Mouse (Mus musculus) hindbrain, embryonic 10.5 days (tissue): ENCODE data around the gene Nr2c1. TPM values are rescaled to one million over a fixed set of nuclear protein-coding genes. Genes with fewer than 3 reads are reported as not detected.

ENCODE experiments used
- DNase-seq: peaks from one replicate; pipeline ENCODE4 v3.0.0-alpha.2; 2017; ENCODE audit warnings: low spot score
- H3K27ac ChIP-seq: fragments of 300-500 bp; sonication (generic); 2 replicates; pipeline ENCODE4 v1.5.1; 2016; ENCODE audit warnings: mild to moderate bottlenecking, moderate library complexity
- H3K27me3 ChIP-seq: fragments of 300-500 bp; sonication (generic); 2 replicates; pipeline ENCODE4 v1.6.1; 2016; ENCODE audit warnings: mild to moderate bottlenecking; ENCODE audit not compliant: poor library complexity, insufficient read depth, severe bottlenecking
- H3K36me3 ChIP-seq: fragments of 300-500 bp; sonication (generic); 2 replicates; pipeline ENCODE4 v1.6.1; 2016; ENCODE audit warnings: mild to moderate bottlenecking, moderate library complexity
- H3K4me1 ChIP-seq: fragments of 300-500 bp; sonication (generic); replicated peaks from 2 replicates; pipeline ENCODE4 v1.6.1; 2016; ENCODE audit warnings: mild to moderate bottlenecking
- H3K4me3 ChIP-seq: fragments of 300-500 bp; sonication (generic); 2 replicates; pipeline ENCODE4 v1.5.1; 2016; ENCODE audit warnings: mild to moderate bottlenecking, moderate library complexity
- H3K9me3 ChIP-seq: fragments of 300-500 bp; sonication (generic); 2 replicates; pipeline ENCODE4 v1.6.1; 2016; ENCODE audit warnings: mild to moderate bottlenecking, moderate library complexity
- WGBS: fragments of 180-500 bp; shearing (Covaris S2); methylation state at CpG from one replicate; pipeline ENCODE4 v1.1.7; 2016; 5-methylcytosine and 5-hydroxymethylcytosine counted together
- polyA plus RNA-seq: library from polyadenylated mRNA; unstranded; fragments of >200 nt; fragmentation: Nextera tagmentation; extraction: Ambion mirVana; gene quantifications from 2 replicates; pipeline ENCODE4 v1.2.1, GENCODE M21; 2016

The Nr2c1 gene
- polyA plus RNA-seq, 1 experiment from 2014 or later = 12.1 TPM

DNA sequence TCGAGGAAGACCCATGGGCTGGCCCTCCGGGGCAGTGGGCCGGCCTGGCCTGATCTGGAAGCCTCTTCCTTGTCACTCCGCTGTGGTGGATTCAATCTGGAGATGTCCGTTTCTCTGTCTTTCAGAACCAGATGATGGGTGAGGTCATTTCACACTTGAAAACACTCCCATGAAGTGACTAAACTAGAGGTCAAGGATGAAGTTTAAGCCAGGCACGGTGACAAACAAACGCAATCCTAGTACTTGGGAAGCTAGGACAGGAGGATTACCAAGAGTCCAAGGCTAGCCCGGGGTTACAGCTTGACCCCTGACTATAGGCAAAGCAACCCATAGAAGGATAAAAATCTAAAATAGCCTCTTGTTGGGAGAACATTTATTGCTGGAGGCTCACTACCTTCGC is 27.1 kb upstream of the Nr2c1 start:
- H3K4me1 ChIP-seq = 0 out of 2 replicates have a peak, but pooled peaks cover 6% of the 10 kb centered on the region
- no peak overlapping the region for H3K4me3 ChIP-seq
- H3K27ac ChIP-seq = no peak overlapping the region
- WGBS = 92% methylated on average over 9 of the region's 9 CpGs
- no peak for DNase-seq
- peaks cover 48% of the 10 kb centered on the region for H3K36me3 ChIP-seq
- no peaks in the 10 kb centered on the region for H3K9me3 ChIP-seq
- H3K27me3 ChIP-seq = no peaks in the 10 kb centered on the region

GRCm38 (mm10) chr10:94122595-94122994 is 25.2 kb upstream of the Nr2c1 start:
- no peak overlapping the region for H3K27ac ChIP-seq
- WGBS = 93% methylated on average over 7 of the region's 7 CpGs
- DNase-seq = no peak
- peaks cover 64% of the 10 kb centered on the region for H3K36me3 ChIP-seq
- no peaks in the 10 kb centered on the region for H3K27me3 ChIP-seq
- no peaks in the 10 kb centered on the region for H3K4me1 ChIP-seq
- H3K9me3 ChIP-seq = no peaks in the 10 kb centered on the region
- H3K4me3 ChIP-seq = no peak overlapping the region

DNA sequence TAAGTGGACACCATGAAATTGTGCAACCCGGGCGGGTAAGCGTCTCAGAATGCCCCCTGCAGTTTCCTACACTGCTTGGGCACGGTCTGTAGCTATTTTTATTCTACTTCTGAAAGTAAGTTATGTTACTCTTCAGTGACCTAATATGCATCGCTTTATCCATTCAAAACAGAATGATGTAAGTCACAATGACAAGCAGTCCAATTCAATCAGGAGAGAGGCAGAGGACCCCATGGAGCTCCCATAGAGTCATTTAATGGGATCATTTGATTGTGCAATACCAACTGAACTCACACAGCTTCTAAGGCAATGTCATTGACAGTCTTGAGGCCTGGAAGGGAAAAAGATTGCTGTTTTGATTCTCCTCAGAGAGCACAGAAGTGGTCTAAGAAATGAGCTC is 24.2 kb upstream of the Nr2c1 start:
- Histone ChIP-seq H3K4me3 (no peak overlapping the region), H3K27me3 (no peaks in the 10 kb centered on the region), H3K9me3 (no peaks in the 10 kb centered on the region), H3K36me3 (peaks cover 65% of the 10 kb centered on the region), H3K27ac (no peak overlapping the region), H3K4me1 (no peaks in the 10 kb centered on the region)
- DNase-seq = no peak
- 92% methylated on average over 5 of the region's 5 CpGs for WGBS

GRCm38 (mm10) chr10:94124376-94124775 is 23.4 kb upstream of the Nr2c1 start:
- Histone ChIP-seq H3K4me1 (peaks cover 2% of the 10 kb centered on the region; the same call in 1 of the 2 replicates), H3K27ac (no peak overlapping the region), H3K4me3 (no peak overlapping the region), H3K27me3 (no peaks in the 10 kb centered on the region), H3K36me3 (peaks cover 70% of the 10 kb centered on the region), H3K9me3 (no peaks in the 10 kb centered on the region)
- WGBS = 81% methylated on average over 5 of the region's 5 CpGs
- DNase-seq = no peak

- Histone ChIP-seq H3K27me3 (no peaks in the 10 kb centered on the region), H3K9me3 (no peaks in the 10 kb centered on the region), H3K4me3 (no peak overlapping the region), H3K27ac (0 out of 2 replicates have a peak overlapping the region, but pooled peaks have one; percentile 42), H3K4me1 (peaks cover 8% of the 10 kb centered on the region; the same call in 1 of the 2 replicates), H3K36me3 (peaks cover 56% of the 10 kb centered on the region)
- no peak for DNase-seq
- WGBS = 75% methylated on average over 9 of the region's 9 CpGs
Observed at GRCm38 (mm10) chr10:94129680-94130119, 18.1 kb upstream of the Nr2c1 start.

- H3K36me3 ChIP-seq = peaks cover 56% of the 10 kb centered on the region
- no peaks in the 10 kb centered on the region for H3K9me3 ChIP-seq
- no peak for DNase-seq
- WGBS = 74% methylated on average over 8 of the region's 8 CpGs
- H3K27ac ChIP-seq = 0 out of 2 replicates have a peak overlapping the region, but pooled peaks have one; percentile 26
- H3K27me3 ChIP-seq = no peaks in the 10 kb centered on the region
- H3K4me3 ChIP-seq = no peak overlapping the region
- peaks cover 8% of the 10 kb centered on the region; the same call in 1 of the 2 replicates for H3K4me1 ChIP-seq
Observed at GRCm38 (mm10) chr10:94133081-94133480, 14.7 kb upstream of the Nr2c1 start.

- no peak for DNase-seq
- Histone ChIP-seq H3K27ac (no peak overlapping the region), H3K36me3 (peaks cover 59% of the 10 kb centered on the region), H3K4me3 (no peak overlapping the region), H3K9me3 (no peaks in the 10 kb centered on the region), H3K27me3 (no peaks in the 10 kb centered on the region), H3K4me1 (peaks cover 8% of the 10 kb centered on the region; the same call in 1 of the 2 replicates)
- WGBS = 87% methylated on average over 7 of the region's 7 CpGs
Observed at GRCm38 (mm10) chr10:94133674-94134073, 14.1 kb upstream of the Nr2c1 start.

- H3K27me3 ChIP-seq = no peaks in the 10 kb centered on the region
- peaks cover 66% of the 10 kb centered on the region for H3K36me3 ChIP-seq
- peaks cover 3% of the 10 kb centered on the region; the same call in 1 of the 2 replicates for H3K4me1 ChIP-seq
- WGBS = 94% methylated on average over 12 of the region's 12 CpGs
- no peak overlapping the region for H3K27ac ChIP-seq
- no peak overlapping the region for H3K4me3 ChIP-seq
- no peaks in the 10 kb centered on the region for H3K9me3 ChIP-seq
- no peak for DNase-seq
Observed at GRCm38 (mm10) chr10:94134535-94135390, 13.1 kb upstream of the Nr2c1 start.

DNA sequence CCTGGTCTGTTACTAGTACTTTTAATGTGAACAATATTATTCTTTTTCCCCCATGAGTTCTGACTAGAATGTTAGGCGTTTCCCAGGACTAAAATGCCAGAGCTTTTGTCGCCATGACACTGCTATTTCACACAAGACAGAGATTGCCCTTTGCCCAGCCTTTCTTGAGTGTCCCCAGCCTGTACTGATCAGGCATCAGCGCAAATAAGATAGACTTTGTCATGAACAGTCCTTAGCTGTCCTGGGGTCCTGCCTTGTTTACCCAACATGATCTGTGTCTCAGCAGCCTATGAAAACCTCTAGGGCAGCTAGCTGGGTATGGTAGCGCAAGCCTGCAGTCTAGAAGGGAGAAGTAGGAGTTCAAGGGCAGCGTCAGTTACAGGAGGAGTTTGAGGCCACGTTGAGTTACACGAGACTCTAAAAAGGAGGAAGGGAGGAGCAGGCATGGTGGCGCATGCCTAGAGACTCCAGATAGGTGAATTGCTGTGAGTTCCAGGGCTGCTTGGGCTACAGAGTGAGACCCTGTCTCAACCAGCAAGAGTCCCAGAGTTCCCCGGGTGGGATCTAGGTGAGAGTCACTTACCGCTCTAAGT is 8.8 kb upstream of the Nr2c1 start:
- H3K4me1 ChIP-seq = no peaks in the 10 kb centered on the region

DNA sequence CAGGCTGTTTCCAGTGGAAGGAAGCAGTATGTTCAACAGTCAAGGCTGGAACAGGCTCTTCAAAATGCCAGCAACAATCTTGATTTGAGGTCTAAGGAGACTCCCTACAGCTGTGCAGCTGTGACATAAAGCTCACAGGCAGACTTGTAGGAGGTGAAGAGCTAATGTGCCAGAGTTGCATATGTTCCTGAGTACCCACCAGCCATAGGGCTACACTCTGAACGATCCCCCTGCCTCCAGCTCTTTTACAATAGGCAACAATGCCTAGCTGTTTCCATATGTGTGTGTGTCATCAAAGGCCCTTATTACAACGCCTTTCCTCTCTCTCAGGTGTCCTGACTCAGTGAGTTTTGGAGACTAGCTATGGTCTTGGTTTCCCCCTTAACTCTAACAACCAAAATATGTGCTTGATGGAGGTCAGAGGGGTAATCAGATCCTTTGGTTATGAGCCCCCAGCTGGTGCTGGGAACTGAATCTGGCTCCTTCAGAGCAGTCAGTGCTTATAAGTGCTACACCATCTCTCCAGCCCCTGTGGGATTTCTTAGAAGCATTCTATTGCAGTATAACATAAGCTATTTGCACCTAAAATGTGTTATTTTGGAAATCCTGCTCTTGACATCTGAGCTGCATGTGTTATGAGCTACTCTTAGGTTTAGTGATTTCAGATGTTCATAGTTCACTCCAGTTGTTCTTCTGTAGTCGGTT is 7.4 kb upstream of the Nr2c1 start:
- WGBS = 86% methylated on average over 3 of the region's 3 CpGs
- H3K36me3 ChIP-seq = peaks cover 63% of the 10 kb centered on the region

More for the DNA sequence above, 8.8 kb upstream of the Nr2c1 start:
- Histone ChIP-seq H3K4me3 (no peak overlapping the region), H3K27me3 (no peaks in the 10 kb centered on the region), H3K36me3 (peaks cover 75% of the 10 kb centered on the region), H3K27ac (no peak overlapping the region), H3K9me3 (no peaks in the 10 kb centered on the region)
- no peak for DNase-seq
- 91% methylated on average over 10 of the region's 10 CpGs for WGBS

GRCm38 (mm10) chr10:94142427-94142826 is 5.4 kb upstream of the Nr2c1 start:
- Histone ChIP-seq H3K4me1 (peaks cover 5% of the 10 kb centered on the region), H3K27ac (no peak overlapping the region), H3K36me3 (peaks cover 49% of the 10 kb centered on the region), H3K4me3 (no peak overlapping the region), H3K9me3 (no peaks in the 10 kb centered on the region), H3K27me3 (no peaks in the 10 kb centered on the region)
- 94% methylated on average over 3 of the region's 3 CpGs for WGBS
- DNase-seq = no peak

More for the DNA sequence above, 7.4 kb upstream of the Nr2c1 start:
- Histone ChIP-seq H3K27me3 (no peaks in the 10 kb centered on the region), H3K27ac (no peak overlapping the region), H3K4me1 (no peaks in the 10 kb centered on the region), H3K4me3 (no peak overlapping the region), H3K9me3 (no peaks in the 10 kb centered on the region)
- DNase-seq = no peak

- H3K9me3 ChIP-seq = no peaks in the 10 kb centered on the region
- no peak for DNase-seq
- no peaks in the 10 kb centered on the region for H3K27me3 ChIP-seq
- peaks cover 28% of the 10 kb centered on the region for H3K36me3 ChIP-seq
- no peak overlapping the region for H3K4me3 ChIP-seq
- 93% methylated on average over 5 of the region's 5 CpGs for whole genome bisulfite sequencing
- H3K27ac ChIP-seq = no peak overlapping the region
- peaks cover 23% of the 10 kb centered on the region for H3K4me1 ChIP-seq
Observed at GRCm38 (mm10) chr10:94144581-94144980, 3.2 kb upstream of the Nr2c1 start.
